Mouse (Mus musculus): ENCODE measurements at regions not wholly inside any gene's neighbourhood (a gene's known extent, or its start where the extent isn't known, plus 50 kb on each side); places are given as distances from the start of the nearest gene placed in this dataset.

DNA sequence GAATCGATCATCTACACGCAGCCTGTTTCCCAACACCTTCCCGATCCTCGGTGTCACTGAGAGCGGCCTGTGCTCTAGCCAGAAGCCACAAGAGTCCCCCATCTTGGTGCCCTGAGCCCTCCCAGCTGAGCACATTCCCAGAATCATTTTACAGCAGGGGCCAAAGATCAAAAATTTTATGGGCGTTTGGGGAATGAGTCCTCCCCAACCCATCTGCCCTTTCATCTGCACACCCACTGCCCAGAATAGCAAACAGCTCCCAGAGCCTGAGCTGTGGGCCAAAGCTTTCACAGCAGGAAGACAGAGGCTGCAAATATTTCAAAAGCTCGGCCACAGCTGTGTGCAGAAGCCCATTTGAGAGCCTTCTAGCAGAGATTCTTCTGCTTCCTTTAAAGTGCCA lies 89.0 kb downstream of the Polr2m start:
- no peaks in the 10 kb centered on the region for H3K36me3 ChIP-seq (replicated peaks in 1 of 2; ENCODE audit: control insufficient read depth in 1 of 2, insufficient read depth in 1 of 2, low read length in 1 of 2)
- in situ Hi-C loops (cut with MboI; ENCODE audit: low pct_ligation_motif_present, low pct_unique_long_range_greater_than_20kb, low sequenced_read_pairs) (no loop called here), dilution Hi-C loops (cut with MboI; ENCODE audit: extremely low pct_ligation_motif_present, extremely low pct_unique_long_range_greater_than_20kb, low sequenced_read_pairs) (no loop called here)
- H3K4me1 ChIP-seq (ENCODE audit: control insufficient read depth in 1 of 2, insufficient read depth in 2 of 2) = peaks cover 13 to 24% of the 10 kb centered on the region in 2 experiments; a peak in 3 of 4 replicates
- H3K9me3 ChIP-seq (replicated peaks; ENCODE audit: low read length) = no peaks in the 10 kb centered on the region
- no peak overlapping the region for H3K4me3 ChIP-seq (replicated peaks in 1 of 3; ENCODE audit: low read depth in 2 of 3, low read length in 2 of 3, poor library complexity in 1 of 3)
- no peak overlapping the region for H3K4me2 ChIP-seq (ENCODE audit: insufficient read depth, low read depth, poor library complexity, severe bottlenecking)
- no peaks in the 10 kb centered on the region for H3K27me3 ChIP-seq (replicated peaks)
- no peaks in the 10 kb centered on the region for H3K79me2 ChIP-seq (replicated peaks; ENCODE audit: control insufficient read depth, extremely low read depth, insufficient read depth, poor library complexity, severe bottlenecking)
- no peak for DNase-seq (ENCODE audit: extremely low read depth)
- no peak overlapping the region for H3K27ac ChIP-seq (ENCODE audit: insufficient read depth, low read depth)
- H3K9ac ChIP-seq (ENCODE audit: insufficient read depth, low read depth) = no peak overlapping the region
- TF ChIP-seq KAT2A (IDR thresholded peaks at IDR 0.05; ENCODE audit: insufficient replicate concordance, low read length) = no peak
- no peak for TF ChIP-seq SIN3A (IDR thresholded peaks at IDR 0.05; ENCODE audit: low read length)
- TF ChIP-seq ZNF384 (IDR thresholded peaks at IDR 0.05; ENCODE audit: low read depth, low read length) = no peak
- TF ChIP-seq RAD21 (IDR thresholded peaks at IDR 0.05; ENCODE audit: low read depth, low read length) = no peak
- TF ChIP-seq ELF1 (IDR thresholded peaks at IDR 0.05; ENCODE audit: low read depth, low read length) = no peak
- TF ChIP-seq ZC3H11A (IDR thresholded peaks at IDR 0.05; ENCODE audit: low read depth, low read length) = no peak
- TF ChIP-seq ZKSCAN1 (IDR thresholded peaks at IDR 0.05; ENCODE audit: borderline replicate concordance, low read depth, low read length) = no peak
- no peak for TF ChIP-seq MAX (IDR thresholded peaks at IDR 0.05; ENCODE audit: low read length)

GRCm38 (mm10) chr9:71390221-71390620 lies 95.5 kb downstream of the Polr2m start:
- DNase-seq (ENCODE audit: extremely low read depth) = no peak
- Histone ChIP-seq H3K27me3 (replicated peaks) (no peaks in the 10 kb centered on the region), H3K9ac (ENCODE audit: insufficient read depth, low read depth) (no peak overlapping the region), H3K36me3 (replicated peaks in 1 of 2; ENCODE audit: control insufficient read depth in 1 of 2, insufficient read depth in 1 of 2, low read length in 1 of 2) (no peaks in the 10 kb centered on the region), H3K27ac (ENCODE audit: insufficient read depth, low read depth) (no peak overlapping the region), H3K4me1 (ENCODE audit: control insufficient read depth in 1 of 2, insufficient read depth in 2 of 2) (peaks cover 0 to 2% of the 10 kb centered on the region in 2 experiments; a peak in 1 of 4 replicates), H3K4me2 (ENCODE audit: insufficient read depth, low read depth, poor library complexity, severe bottlenecking) (no peak overlapping the region), H3K9me3 (replicated peaks; ENCODE audit: low read length) (no peaks in the 10 kb centered on the region), H3K79me2 (replicated peaks; ENCODE audit: control insufficient read depth, extremely low read depth, insufficient read depth, poor library complexity, severe bottlenecking) (no peaks in the 10 kb centered on the region), H3K4me3 (replicated peaks in 1 of 3; ENCODE audit: low read depth in 2 of 3, low read length in 2 of 3, poor library complexity in 1 of 3) (no peak overlapping the region)
- dilution Hi-C loops (cut with MboI; ENCODE audit: extremely low pct_ligation_motif_present, extremely low pct_unique_long_range_greater_than_20kb, low sequenced_read_pairs) = no loop called here
- TF ChIP-seq ELF1 (IDR thresholded peaks at IDR 0.05; ENCODE audit: low read depth, low read length) = no peak
- in situ Hi-C loops (cut with MboI; ENCODE audit: low pct_ligation_motif_present, low pct_unique_long_range_greater_than_20kb, low sequenced_read_pairs) = no loop called here

DNA sequence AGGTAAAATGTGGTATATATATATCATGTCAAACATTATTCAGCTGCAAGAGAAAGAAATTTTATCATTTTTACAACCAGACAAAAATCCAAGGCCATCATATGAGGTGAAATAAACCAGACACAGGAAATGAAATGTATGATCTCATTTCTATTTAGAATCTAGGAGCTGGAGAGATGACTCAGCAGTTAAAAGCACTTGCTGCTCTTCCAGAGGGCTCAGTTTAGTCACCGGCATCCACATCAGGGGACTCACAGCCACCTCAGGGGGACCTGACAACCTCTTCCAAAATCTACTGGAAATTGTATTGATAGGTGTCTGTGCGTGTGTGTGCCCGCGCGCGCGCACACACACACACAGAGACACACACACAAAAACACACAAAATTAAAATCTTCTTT lies 98.3 kb downstream of the Polr2m start:
- Histone ChIP-seq H3K79me2 (replicated peaks; ENCODE audit: control insufficient read depth, extremely low read depth, insufficient read depth, poor library complexity, severe bottlenecking) (no peaks in the 10 kb centered on the region), H3K27me3 (replicated peaks) (no peaks in the 10 kb centered on the region), H3K27ac (ENCODE audit: insufficient read depth, low read depth) (no peak overlapping the region), H3K9ac (ENCODE audit: insufficient read depth, low read depth) (no peak overlapping the region), H3K9me3 (replicated peaks; ENCODE audit: low read length) (no peaks in the 10 kb centered on the region), H3K4me2 (ENCODE audit: insufficient read depth, low read depth, poor library complexity, severe bottlenecking) (no peak overlapping the region), H3K4me3 (replicated peaks in 1 of 3; ENCODE audit: low read depth in 2 of 3, low read length in 2 of 3, poor library complexity in 1 of 3) (no peak overlapping the region), H3K36me3 (replicated peaks in 1 of 2; ENCODE audit: control insufficient read depth in 1 of 2, insufficient read depth in 1 of 2, low read length in 1 of 2) (no peaks in the 10 kb centered on the region), H3K4me1 (ENCODE audit: control insufficient read depth in 1 of 2, insufficient read depth in 2 of 2) (peaks cover 0 to 2% of the 10 kb centered on the region in 2 experiments; a peak in 1 of 4 replicates)
- in situ Hi-C loops (cut with MboI; ENCODE audit: low pct_ligation_motif_present, low pct_unique_long_range_greater_than_20kb, low sequenced_read_pairs) (no loop called here), dilution Hi-C loops (cut with MboI; ENCODE audit: extremely low pct_ligation_motif_present, extremely low pct_unique_long_range_greater_than_20kb, low sequenced_read_pairs) (no loop called here)
- no peak for TF ChIP-seq BHLHE40 (IDR thresholded peaks at IDR 0.05; ENCODE audit: low read depth, low read length)
- TF ChIP-seq ETS1 (conservative IDR thresholded peaks at IDR 0.05; ENCODE audit: low read depth, low read length) = no peak
- TF ChIP-seq EP300 (IDR thresholded peaks at IDR 0.05; ENCODE audit: low read length) = no peak
- TF ChIP-seq PAX5 (IDR thresholded peaks at IDR 0.05; ENCODE audit: low read length) = no peak
- no peak for TF ChIP-seq POLR2AphosphoS2 (IDR thresholded peaks at IDR 0.05; ENCODE audit: low read depth, low read length)
- TF ChIP-seq CHD1 (IDR thresholded peaks at IDR 0.05; ENCODE audit: low read depth, low read length) = no peak
- no peak for TF ChIP-seq RAD21 (IDR thresholded peaks at IDR 0.05; ENCODE audit: low read depth, low read length)
- 0 out of 2 replicates have a peak, but pooled peaks have one; percentile 46 for TF ChIP-seq MAFK (IDR thresholded peaks at IDR 0.05; ENCODE audit: insufficient replicate concordance, low read length)
- no peak for TF ChIP-seq USF1 (IDR thresholded peaks at IDR 0.05; ENCODE audit: low read depth, low read length)
- peak; percentile 12 for DNase-seq (ENCODE audit: extremely low read depth)
